Mouse (Mus musculus): ENCODE measurements around the gene Nfib.

DNA sequence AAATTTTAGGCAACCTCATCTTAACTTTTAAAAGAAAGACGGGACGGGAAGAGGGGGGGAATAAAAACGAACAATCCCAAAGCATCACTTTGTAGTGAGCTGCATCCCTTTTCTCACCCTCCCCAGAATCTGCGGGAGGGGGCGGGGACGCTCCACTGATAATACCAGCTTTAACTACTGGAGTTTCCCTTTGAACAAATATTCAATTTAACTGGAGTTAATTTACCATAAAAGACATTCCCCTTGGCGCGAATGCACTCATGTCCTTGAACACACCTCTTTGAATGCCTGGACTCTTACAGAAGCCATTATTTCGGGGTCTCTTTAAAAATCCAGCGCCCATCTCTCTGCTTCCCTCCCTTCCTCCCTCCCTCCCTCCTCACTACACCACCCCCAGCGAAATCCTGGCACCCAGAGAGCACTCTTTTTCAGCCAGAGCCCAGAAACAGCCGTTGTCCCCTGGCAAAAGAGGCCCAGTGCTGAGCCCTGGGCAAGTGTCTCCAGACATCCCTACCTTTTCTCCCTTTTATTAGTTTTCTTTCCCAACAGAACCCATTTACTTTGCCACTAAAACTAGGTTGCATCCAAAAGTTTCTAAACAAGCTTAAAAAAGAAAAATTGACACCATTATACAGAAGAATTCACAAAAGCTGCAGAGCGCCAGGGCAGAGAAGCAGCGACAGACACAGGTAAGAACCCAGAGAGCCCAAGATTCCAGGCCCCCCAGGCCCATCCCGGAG, 197.8 kb downstream of the Nfib start:
- TF ChIP-seq POLR2A (IDR thresholded peaks at IDR 0.05; ENCODE audit: insufficient read depth, low read depth, low read length) (peak; percentile 65), EP300 (IDR thresholded peaks at IDR 0.05; ENCODE audit: insufficient read depth, low read depth, low read length) (no peak), CTCF (IDR thresholded peaks at IDR 0.05) (no peak)

Measured in heart, adult 2 months (tissue).